Mouse (Mus musculus) splenic B cell, adult 2 months (primary cell): Measurements from ENCODE around the gene Togaram2.
"Not testable (repeated sequence)": the region's sequence is repeated elsewhere in the genome, so short reads cannot be mapped to it uniquely, and the experiment has no call there.

Experiments used
- DNase-seq: peaks from one replicate; pipeline ENCODE4 v3.0.0-alpha.2; 2011; ENCODE audit warnings: low read depth, low spot score
- H3K27me3 ChIP-seq: 2 replicates; pipeline ENCODE4 v1.6.1; 2012; ENCODE audit warnings: mild to moderate bottlenecking, low read length, moderate library complexity, mixed read lengths; ENCODE audit not compliant: control insufficient read depth, poor library complexity, insufficient read depth, severe bottlenecking
- H3K36me3 ChIP-seq: 2 replicates; pipeline ENCODE4 v1.6.1; 2012; ENCODE audit warnings: mild to moderate bottlenecking, low read length, moderate library complexity, mixed read lengths; ENCODE audit not compliant: control insufficient read depth, poor library complexity, insufficient read depth, severe bottlenecking

Togaram2 gene

GRCm38 (mm10) chr17:71736442-71736841 lies 63.4 kb downstream of the Togaram2 start:
- DNase-seq: no peak
- Histone ChIP-seq H3K36me3 (no peaks in the 10 kb centered on the region), H3K27me3 (no peaks in the 10 kb centered on the region)

GRCm38 (mm10) chr17:71742156-71742555 lies 69.1 kb downstream of the Togaram2 start:
- H3K36me3 ChIP-seq: no peaks in the 10 kb centered on the region
- H3K27me3 ChIP-seq: no peaks in the 10 kb centered on the region
- no peak for DNase-seq

- no peak for DNase-seq
- Histone ChIP-seq H3K36me3 (no peaks in the 10 kb centered on the region), H3K27me3 (no peaks in the 10 kb centered on the region)
Observed at GRCm38 (mm10) chr17:71742935-71743334, 69.9 kb downstream of the Togaram2 start.

- H3K36me3 ChIP-seq: no peaks in the 10 kb centered on the region
- no peak for DNase-seq
- H3K27me3 ChIP-seq: no peaks in the 10 kb centered on the region
Observed at GRCm38 (mm10) chr17:71746114-71746513, 73.1 kb downstream of the Togaram2 start.

DNA sequence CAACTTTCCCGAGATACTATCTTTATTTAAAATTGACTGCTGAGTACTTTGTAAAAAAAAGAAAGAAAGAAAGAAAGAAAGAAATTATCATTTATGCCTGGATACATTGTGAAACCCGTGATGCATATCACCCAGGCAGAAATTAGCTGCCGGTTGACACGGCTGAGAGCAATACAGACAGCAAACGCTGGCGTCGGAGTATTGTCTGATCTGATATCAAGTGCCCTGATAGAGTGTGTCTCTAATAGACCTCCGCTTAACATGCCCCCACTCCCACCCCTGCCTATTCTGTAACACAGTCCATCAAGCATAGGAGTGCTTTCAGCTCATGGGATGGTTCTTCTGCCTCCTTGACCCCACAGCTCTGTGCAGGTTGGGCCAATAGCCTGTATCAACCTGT lies 74.5 kb downstream of the Togaram2 start:
- H3K36me3 ChIP-seq: no peaks in the 10 kb centered on the region
- DNase-seq: no peak
- H3K27me3 ChIP-seq: no peaks in the 10 kb centered on the region

DNA sequence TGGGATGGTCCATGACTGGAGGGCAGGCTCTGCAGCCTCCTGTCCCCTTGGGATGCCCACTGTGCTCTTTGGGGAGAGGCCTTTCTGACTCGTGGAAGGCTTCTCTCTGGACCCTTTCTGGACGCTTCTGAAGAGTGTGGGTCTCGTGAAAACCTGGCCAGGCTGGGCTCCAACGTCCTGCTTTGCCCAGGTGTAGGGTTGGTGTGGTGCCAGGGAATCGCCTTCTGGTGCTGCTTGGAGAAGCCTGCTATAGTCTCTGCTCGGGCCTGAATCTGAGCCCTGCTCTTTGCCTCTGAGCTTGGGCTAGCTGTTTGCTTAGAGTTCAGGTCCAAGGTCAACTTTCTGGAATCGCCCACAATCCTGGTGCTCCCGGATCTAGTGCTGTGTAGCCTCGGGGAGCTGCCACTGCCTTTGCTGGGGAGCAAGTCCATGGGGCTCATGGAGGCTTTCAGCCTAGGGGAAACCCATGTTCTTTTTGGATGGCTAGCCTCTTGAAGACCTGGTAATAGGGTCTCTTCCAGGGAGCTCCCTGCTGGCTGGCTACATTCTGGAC lies 76.6 kb downstream of the Togaram2 start:
- Histone ChIP-seq H3K36me3 (no peaks in the 10 kb centered on the region), H3K27me3 (no peaks in the 10 kb centered on the region)
- DNase-seq: no peak

DNA sequence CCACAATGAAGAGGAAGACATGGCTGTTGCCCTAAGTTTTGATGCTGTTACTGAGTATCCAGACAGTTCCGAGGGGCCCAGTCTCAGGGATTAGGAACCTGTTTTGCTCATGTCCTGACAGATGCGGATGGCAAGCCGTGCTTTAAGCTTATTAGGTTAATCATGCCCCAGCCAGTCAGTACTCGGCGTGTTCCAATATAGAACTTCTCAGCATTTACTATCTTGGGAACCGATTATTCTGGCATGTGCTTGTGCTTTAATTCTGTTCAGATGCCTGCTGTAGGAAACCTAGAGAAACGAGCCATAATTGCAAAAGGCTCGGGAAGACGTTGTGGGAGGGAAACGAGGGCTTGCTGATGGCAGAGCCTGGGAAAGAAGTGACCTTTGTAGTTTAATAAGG lies 79.8 kb downstream of the Togaram2 start, which contains the start of gene Pcare:
Gene Pcare, minus strand, starts transcription at position 64 of the 400 bp plus-strand sequence.
- Histone ChIP-seq H3K36me3 (no peaks in the 10 kb centered on the region), H3K27me3 (no peaks in the 10 kb centered on the region)
- DNase-seq: no peak

DNA sequence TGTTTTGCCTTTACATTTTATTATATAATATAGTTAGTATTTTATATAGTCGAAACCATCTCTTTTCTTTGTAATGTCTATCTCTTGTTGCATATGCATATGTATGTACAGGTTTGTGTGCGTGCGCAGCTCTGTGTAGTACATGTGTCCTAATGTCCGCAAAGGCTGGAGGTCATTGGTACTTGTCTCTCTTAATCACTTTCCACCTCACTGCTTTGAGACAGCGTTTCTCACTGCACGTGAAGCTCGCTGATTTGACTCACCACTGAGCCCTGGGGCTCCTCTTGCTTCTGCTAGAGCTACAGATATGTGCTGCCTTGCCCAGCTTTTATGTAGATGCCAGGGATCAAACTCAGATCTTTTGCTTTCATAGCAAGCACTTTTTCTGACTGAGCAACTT lies 87.5 kb downstream of the Togaram2 start:
- no peaks in the 10 kb centered on the region for H3K36me3 ChIP-seq
- DNase-seq: no peak
- H3K27me3 ChIP-seq: no peaks in the 10 kb centered on the region

- DNase-seq, H3K36me3 ChIP-seq, H3K27me3 ChIP-seq: not testable (repeated sequence)
Observed at GRCm38 (mm10) chr17:71768173-71768572, 95.1 kb downstream of the Togaram2 start, which contains the start of gene Clip4. Gene Clip4 (plus strand): TSS chr17:71768473.

- no peaks in the 10 kb centered on the region for H3K27me3 ChIP-seq
- no peaks in the 10 kb centered on the region for H3K36me3 ChIP-seq
- no peak for DNase-seq
Observed at GRCm38 (mm10) chr17:71769564-71769963, 96.5 kb downstream of the Togaram2 start.

GRCm38 (mm10) chr17:71770696-71771095 lies 97.6 kb downstream of the Togaram2 start:
- Histone ChIP-seq H3K36me3 (no peaks in the 10 kb centered on the region), H3K27me3 (no peaks in the 10 kb centered on the region)
- DNase-seq: no peak

DNA sequence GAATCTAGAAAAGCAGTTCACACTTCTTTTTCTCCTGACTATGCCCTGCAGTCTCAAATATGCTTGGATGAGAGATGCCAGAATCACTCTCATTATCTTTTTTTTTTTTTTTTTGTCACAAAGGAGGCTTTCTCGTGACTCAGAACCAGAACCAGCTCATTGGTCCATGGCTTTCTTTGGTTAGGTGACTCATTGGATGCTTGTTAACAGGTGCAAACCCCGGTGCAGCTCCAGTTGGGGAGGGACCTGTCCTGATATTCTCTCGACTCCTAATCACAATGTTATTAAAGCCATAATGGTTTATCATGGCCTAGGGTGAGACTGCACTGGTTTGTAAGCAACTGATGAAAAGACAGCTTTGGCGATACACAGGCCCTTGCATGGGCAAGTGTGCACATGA lies 101.1 kb downstream of the Togaram2 start:
- no peaks in the 10 kb centered on the region for H3K36me3 ChIP-seq
- no peak for DNase-seq
- H3K27me3 ChIP-seq: no peaks in the 10 kb centered on the region

GRCm38 (mm10) chr17:71775279-71775678 lies 102.2 kb downstream of the Togaram2 start:
- no peak for DNase-seq
- H3K27me3 ChIP-seq: no peaks in the 10 kb centered on the region
- no peaks in the 10 kb centered on the region for H3K36me3 ChIP-seq

GRCm38 (mm10) chr17:71778696-71779095 lies 105.6 kb downstream of the Togaram2 start:
- Histone ChIP-seq H3K27me3 (no peaks in the 10 kb centered on the region), H3K36me3 (no peaks in the 10 kb centered on the region)
- DNase-seq: peak; percentile 1
